Mouse (Mus musculus) midbrain, postnatal 0 days (tissue): ENCODE data around the gene Grin3b. TPM values are rescaled to one million over a fixed set of nuclear protein-coding genes. Genes with fewer than 3 reads are reported as not detected.
A peak's percentile ranks its signal among the peaks of the same experiment; 100 is the strongest.

Source experiments
- ATAC-seq: fragments of 200-750 bp; cut with Nextera tagmentation; 2 replicates; pipeline ENCODE4 v1.8.0; 2017; ENCODE audit warnings: moderate number of reproducible peaks, mild to moderate bottlenecking, moderate TSS enrichment, moderate library complexity; ENCODE audit not compliant: low FRiP score
- DNase-seq: peaks from one replicate; pipeline ENCODE4 v3.0.0-alpha.2; 2015; ENCODE audit warnings: low spot score
- H3K27ac ChIP-seq: fragments of 300-500 bp; sonication (generic); 2 replicates; pipeline ENCODE4 v1.5.1; 2014; ENCODE audit warnings: low read depth, mild to moderate bottlenecking, low read length, mixed read lengths
- H3K27me3 ChIP-seq: fragments of 300-500 bp; sonication (generic); 2 replicates; pipeline ENCODE4 v1.6.1; 2014; ENCODE audit warnings: low read length, control low read depth, mixed read lengths; ENCODE audit not compliant: insufficient read depth
- H3K36me3 ChIP-seq: fragments of 300-500 bp; sonication (generic); 2 replicates; pipeline ENCODE4 v1.6.1; 2014; ENCODE audit warnings: low read length, control low read depth, mixed read lengths; ENCODE audit not compliant: insufficient read depth
- H3K4me1 ChIP-seq: fragments of 300-500 bp; sonication (generic); 2 replicates; pipeline ENCODE4 v1.6.1; 2014; ENCODE audit warnings: mild to moderate bottlenecking, control low read depth, antibody characterized with exemption, low read length, mixed read lengths; ENCODE audit not compliant: insufficient read depth
- H3K4me2 ChIP-seq: fragments of 300-500 bp; sonication (generic); 2 replicates; pipeline ENCODE4 v1.6.1; 2014; ENCODE audit warnings: low read depth, mild to moderate bottlenecking, low read length, mixed read lengths; ENCODE audit not compliant: poor library complexity, severe bottlenecking
- H3K4me3 ChIP-seq: fragments of 300-500 bp; sonication (generic); 2 replicates; pipeline ENCODE4 v1.5.1; 2014; ENCODE audit warnings: low read depth, mild to moderate bottlenecking, low read length, moderate library complexity
- H3K9ac ChIP-seq: fragments of 300-500 bp; sonication (generic); replicated peaks from 2 replicates; pipeline ENCODE4 v1.6.1; 2014; ENCODE audit warnings: mild to moderate bottlenecking, low read length, moderate library complexity, mixed read lengths; ENCODE audit not compliant: poor library complexity, severe bottlenecking
- H3K9me3 ChIP-seq: fragments of 300-500 bp; sonication (generic); 2 replicates; pipeline ENCODE4 v1.6.1; 2016; ENCODE audit warnings: low read length, control low read depth
- CTCF ChIP-seq: IDR thresholded peaks from 2 replicates; pipeline ENCODE4 v1.5.1; 2016; ENCODE audit warnings: antibody characterized with exemption, mild to moderate bottlenecking
- WGBS: fragments of 180-500 bp; shearing (Covaris S2); extraction: QIAGEN DNeasy Blood & Tissue Kit; methylation state at CpG from one replicate; pipeline ENCODE4 v1.1.7; 2014; 5-methylcytosine and 5-hydroxymethylcytosine counted together
- polyA plus RNA-seq: library from polyadenylated mRNA; unstranded; fragments of >200 nt; fragmentation: Nextera tagmentation; extraction: Ambion mirVana; gene quantifications from 2 replicates; pipeline ENCODE4 v1.2.1, GENCODE M21; 2015
- total RNA-seq: library from RNA; depleted of rRNA; stranded (reverse); fragments of >200 nt; gene quantifications from 2 replicates; pipeline ENCODE4 v1.2.3, GENCODE M21; 2014

Gene Grin3b
- total and polyA plus RNA-seq, 2 experiments from 2014 or later = 0.21 to 2.2 TPM

- ATAC-seq (no peak), DNase-seq (no peak)
- Histone ChIP-seq H3K27me3 (no peaks in the 10 kb centered on the region), H3K4me3 (no peak overlapping the region), H3K4me2 (no peak overlapping the region), H3K36me3 (0 out of 2 replicates have a peak, but pooled peaks cover 7% of the 10 kb centered on the region), H3K27ac (no peak overlapping the region), H3K4me1 (no peaks in the 10 kb centered on the region), H3K9me3 (no peaks in the 10 kb centered on the region), H3K9ac (no peak overlapping the region)
- no peak for TF ChIP-seq CTCF
- 80% methylated on average over 7 of the region's 7 CpGs for WGBS
Observed at GRCm38 (mm10) chr10:79940749-79941148, 29.8 kb upstream of the Grin3b start.

GRCm38 (mm10) chr10:79942988-79943387 is 27.5 kb upstream of the Grin3b start:
- H3K4me2 ChIP-seq = no peak overlapping the region
- H3K27me3 ChIP-seq = no peaks in the 10 kb centered on the region
- H3K4me1 ChIP-seq = no peaks in the 10 kb centered on the region
- no peaks in the 10 kb centered on the region for H3K9me3 ChIP-seq
- no peak overlapping the region for H3K27ac ChIP-seq
- H3K36me3 ChIP-seq = peaks cover 4% of the 10 kb centered on the region; the same call in 1 of the 2 replicates
- DNase-seq (no peak), ATAC-seq (no peak)
- no peak overlapping the region for H3K9ac ChIP-seq
- 95% methylated on average over 1 of the region's 1 CpGs for WGBS
- no peak for TF ChIP-seq CTCF
- H3K4me3 ChIP-seq = no peak overlapping the region

GRCm38 (mm10) chr10:79943471-79943901 is 27.0 kb upstream of the Grin3b start:
- Histone ChIP-seq H3K4me2 (no peak overlapping the region), H3K27ac (no peak overlapping the region), H3K4me3 (no peak overlapping the region), H3K27me3 (no peaks in the 10 kb centered on the region), H3K36me3 (peaks cover 4% of the 10 kb centered on the region; the same call in 1 of the 2 replicates), H3K9ac (no peak overlapping the region), H3K9me3 (no peaks in the 10 kb centered on the region), H3K4me1 (no peaks in the 10 kb centered on the region)
- DNase-seq = no peak
- WGBS = 77% methylated on average over 9 of the region's 9 CpGs
- no peak for TF ChIP-seq CTCF
- ATAC-seq = no peak

- Histone ChIP-seq H3K9me3 (no peaks in the 10 kb centered on the region), H3K4me1 (no peaks in the 10 kb centered on the region), H3K27ac (no peak overlapping the region; the same call in 1 of the 2 replicates), H3K4me2 (no peak overlapping the region), H3K36me3 (peaks cover 12% of the 10 kb centered on the region), H3K4me3 (no peak overlapping the region), H3K9ac (0 out of 2 replicates have a peak overlapping the region, but pooled peaks have one; percentile 24), H3K27me3 (no peaks in the 10 kb centered on the region)
- DNase-seq (no peak), ATAC-seq (no peak)
- TF ChIP-seq CTCF = no peak
- 33% methylated on average over 16 of the region's 16 CpGs for WGBS
Observed at GRCm38 (mm10) chr10:79945507-79946234, 24.8 kb upstream of the Grin3b start.

- H3K27ac ChIP-seq = no peak overlapping the region
- no peaks in the 10 kb centered on the region for H3K9me3 ChIP-seq
- H3K27me3 ChIP-seq = no peaks in the 10 kb centered on the region
- H3K36me3 ChIP-seq = peaks cover 23% of the 10 kb centered on the region
- no peak overlapping the region for H3K4me3 ChIP-seq
- no peaks in the 10 kb centered on the region for H3K4me1 ChIP-seq
- TF ChIP-seq CTCF = no peak
- no peak overlapping the region for H3K9ac ChIP-seq
- H3K4me2 ChIP-seq = no peak overlapping the region
- ATAC-seq (no peak), DNase-seq (no peak)
- WGBS = 40% methylated on average over 6 of the region's 7 CpGs
Observed at GRCm38 (mm10) chr10:79946752-79947322, 23.7 kb upstream of the Grin3b start.

GRCm38 (mm10) chr10:79947502-79947901 is 23.0 kb upstream of the Grin3b start:
- Histone ChIP-seq H3K4me1 (no peaks in the 10 kb centered on the region), H3K4me2 (no peak overlapping the region), H3K27me3 (no peaks in the 10 kb centered on the region), H3K4me3 (no peak overlapping the region), H3K9ac (no peak overlapping the region), H3K9me3 (no peaks in the 10 kb centered on the region), H3K27ac (no peak overlapping the region), H3K36me3 (peaks cover 23% of the 10 kb centered on the region)
- WGBS = 87% methylated on average over 6 of the region's 6 CpGs
- DNase-seq = no peak
- TF ChIP-seq CTCF = no peak
- ATAC-seq = no peak
